Mouse (Mus musculus): Measurements from ENCODE around the gene Kcnj10.

- TF ChIP-seq CHD2 (IDR thresholded peaks at IDR 0.05; ENCODE audit: low read length), result no peak
- no peak for TF ChIP-seq POLR2A (IDR thresholded peaks at IDR 0.05; ENCODE audit: control insufficient read depth in 1 of 2, insufficient read depth in 1 of 2, low read depth in 1 of 2, low read length in 2 of 2, poor library complexity in 1 of 2)
Observed at GRCm38 (mm10) chr1:172341386-172341785, 376 bp downstream of the Kcnj10 start.
